Mouse (Mus musculus) large intestine, adult 2 months (tissue): ENCODE measurements around the gene Rps12-ps3. TPM values are rescaled to one million over a fixed set of nuclear protein-coding genes. Genes with fewer than 3 reads are reported as not detected.

Source experiments
- DNase-seq: peaks from one replicate; pipeline ENCODE4 v3.0.0-alpha.2; 2012; ENCODE audit warnings: low read depth, low spot score
- WGBS: fragments of 180-500 bp; shearing (Covaris S2); methylation state at CpG from one replicate; pipeline ENCODE4 v1.1.7; 2018; 5-methylcytosine and 5-hydroxymethylcytosine counted together
- polyA plus RNA-seq: library from polyadenylated mRNA; depleted of rRNA; stranded (reverse); fragments of >200 nt; gene quantifications from 2 replicates; pipeline ENCODE4 v1.2.3, GENCODE M21; 2012; rRNA removed

The Rps12-ps3 gene
- polyA plus RNA-seq, 1 experiment: 4,852 TPM

DNA sequence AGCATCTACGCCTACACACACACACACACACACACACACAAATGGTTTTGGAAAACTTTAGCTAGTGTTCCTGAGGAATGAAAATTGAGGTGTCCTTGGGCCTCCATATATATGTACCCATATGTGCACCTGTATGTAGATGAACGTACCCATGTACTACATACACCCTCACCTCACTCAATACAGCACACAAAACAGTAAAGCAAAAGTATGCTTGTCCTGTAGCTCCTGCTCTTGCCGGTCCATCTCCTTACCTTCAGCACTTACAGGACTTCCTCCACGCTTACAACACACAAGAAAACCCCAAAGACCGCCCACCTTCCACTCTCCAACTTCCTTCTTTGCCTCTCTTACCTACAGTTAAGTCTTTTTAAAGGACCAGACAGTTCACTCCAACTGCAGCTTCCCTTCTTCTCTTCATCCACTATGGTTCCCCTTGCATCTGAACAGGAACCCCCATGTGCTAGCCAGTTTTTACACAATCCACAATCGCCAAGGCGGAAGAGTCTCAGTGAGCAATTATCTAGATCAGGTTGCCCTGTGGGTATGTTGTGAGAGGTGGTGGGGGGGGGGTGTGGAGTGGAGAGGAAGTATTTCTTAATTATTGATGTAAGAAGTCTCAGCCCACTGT, 28.3 kb downstream of the Rps12-ps3 start:
- no peak for DNase-seq
- WGBS: 74% methylated on average over 7 of the region's 7 CpGs

DNA sequence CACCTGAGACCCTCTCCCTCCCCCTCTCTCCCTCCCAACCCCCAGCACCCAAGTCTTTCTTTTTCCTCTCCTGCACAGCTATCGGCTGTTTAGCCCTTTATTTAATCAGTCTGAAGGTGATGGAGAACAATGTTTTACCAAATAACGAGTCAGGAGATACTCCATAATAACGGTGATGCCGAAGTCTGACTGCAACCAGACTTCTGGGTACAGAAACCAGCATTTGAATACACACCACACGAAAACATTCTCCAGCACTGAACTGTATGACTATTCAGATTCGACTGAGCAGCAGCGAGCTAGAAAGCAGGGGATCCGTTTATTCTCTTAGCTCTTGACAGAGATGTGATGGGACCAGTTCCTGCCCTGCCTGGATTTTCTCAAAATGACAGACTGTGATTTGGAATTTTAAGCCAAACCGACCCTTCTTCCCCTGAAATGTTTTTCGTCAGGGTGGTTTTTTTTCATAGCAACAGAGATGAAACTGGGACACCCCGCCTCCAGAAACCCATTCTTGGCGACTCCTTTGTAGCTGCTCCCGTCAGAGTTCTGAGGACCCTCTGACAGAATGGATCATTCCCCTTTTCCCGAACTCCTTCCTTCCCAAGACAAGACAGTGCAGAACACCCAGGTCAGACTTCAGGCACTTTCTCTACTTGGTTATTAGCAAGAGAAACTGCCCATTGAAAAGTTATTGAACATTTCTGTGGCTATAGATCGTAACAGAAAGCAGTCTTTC, 29.2 kb downstream of the Rps12-ps3 start:
- DNase-seq: no peak
- WGBS: 63% methylated on average over 15 of the region's 15 CpGs

DNA sequence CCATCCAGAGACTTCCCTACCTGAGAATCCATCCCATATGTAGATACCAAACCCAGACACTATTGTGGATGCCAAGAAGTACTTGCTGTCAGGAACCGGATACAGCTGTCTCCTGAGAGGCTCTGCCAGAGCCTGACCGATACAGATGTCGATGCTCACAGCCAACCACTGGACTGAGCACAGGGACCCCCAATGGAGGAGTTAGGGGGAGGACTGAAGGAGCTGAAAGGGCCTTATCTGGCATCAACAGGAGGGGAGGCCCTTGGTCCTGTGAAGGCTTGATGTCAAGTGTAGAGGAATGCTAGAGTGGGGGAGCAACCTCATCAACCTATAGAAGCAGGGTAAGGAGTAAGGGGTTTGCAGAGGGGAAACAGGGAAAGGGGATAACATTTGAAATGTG, 30.7 kb downstream of the Rps12-ps3 start:
- WGBS: 61% methylated on average over 3 of the region's 3 CpGs
- no peak for DNase-seq

GRCm38 (mm10) chr19:59354906-59355305, 32.8 kb downstream of the Rps12-ps3 start:
- no peak for DNase-seq
- WGBS: 61% methylated on average over 2 of the region's 2 CpGs

DNA sequence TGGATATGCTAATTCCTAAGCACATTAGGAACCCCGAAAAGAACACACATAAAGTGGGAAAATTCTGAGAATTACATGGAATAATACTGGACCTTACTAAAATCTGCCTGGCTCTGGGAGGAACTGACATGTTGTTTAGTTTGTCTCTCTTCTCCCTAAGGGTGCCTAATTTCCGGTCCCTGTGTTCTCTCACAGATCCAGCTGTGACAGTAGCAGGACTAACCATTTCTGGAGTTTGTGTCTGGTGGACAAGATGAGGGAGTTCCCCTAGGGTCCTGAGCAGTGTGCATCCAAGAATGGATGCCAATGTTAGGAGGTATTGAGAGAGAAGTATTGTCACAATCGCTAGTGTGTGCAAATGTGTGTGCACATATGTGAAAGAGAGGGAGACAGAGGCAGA, 34.3 kb downstream of the Rps12-ps3 start:
- DNase-seq: no peak
- 85% methylated on average over 3 of the region's 3 CpGs for WGBS

- 81% methylated on average over 14 of the region's 14 CpGs for WGBS
- DNase-seq: no peak
Measured at GRCm38 (mm10) chr19:59356843-59357595, 34.9 kb downstream of the Rps12-ps3 start.

- 62% methylated on average over 4 of the region's 4 CpGs for WGBS
- DNase-seq: no peak
Measured at GRCm38 (mm10) chr19:59357878-59358277, 35.8 kb downstream of the Rps12-ps3 start.

GRCm38 (mm10) chr19:59359202-59359601, 37.1 kb downstream of the Rps12-ps3 start:
- DNase-seq: no peak
- 27% methylated on average over 4 of the region's 4 CpGs for WGBS

DNA sequence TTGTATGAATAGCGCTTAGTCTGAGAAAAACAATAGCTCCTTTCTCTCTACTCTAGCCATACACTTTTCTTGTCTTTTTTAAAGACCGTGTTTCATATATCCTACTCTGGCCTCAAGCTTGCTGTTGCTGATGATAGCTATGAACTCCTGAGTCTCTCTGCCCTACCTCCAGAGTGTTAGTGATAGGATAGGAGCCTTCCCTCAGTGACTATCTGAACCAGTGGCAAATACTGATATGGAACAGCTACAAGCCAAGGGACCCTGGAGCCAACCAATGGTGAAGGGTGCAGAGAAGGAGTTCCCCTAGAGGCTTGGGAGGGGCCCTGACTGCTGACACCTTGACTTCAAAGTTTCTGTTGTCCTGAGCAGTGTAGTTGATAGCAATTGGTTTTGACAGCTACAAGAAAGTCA, 38.4 kb downstream of the Rps12-ps3 start:
- 35% methylated on average over 2 of the region's 2 CpGs for WGBS
- DNase-seq: no peak

DNA sequence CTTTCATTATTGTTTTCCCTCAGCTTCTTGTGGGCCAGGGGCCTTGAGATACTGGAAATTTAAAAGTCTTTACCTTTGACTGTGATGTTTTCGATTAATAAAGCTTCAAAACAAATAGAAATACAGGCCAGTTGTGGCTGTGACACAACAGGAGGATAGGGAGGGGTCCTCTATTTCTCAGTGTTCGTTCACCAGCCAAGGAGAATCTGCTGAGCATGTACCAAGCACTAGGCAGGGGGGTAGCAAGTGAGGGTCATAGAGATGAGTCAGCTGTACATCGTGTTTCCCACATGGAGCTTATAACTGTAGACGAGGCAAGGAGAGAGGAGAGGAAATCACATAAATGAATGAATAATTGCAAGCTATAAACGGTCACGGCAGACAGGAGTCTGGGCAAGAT, 40.6 kb downstream of the Rps12-ps3 start:
- WGBS: 76% methylated on average over 6 of the region's 6 CpGs
- DNase-seq: no peak

DNA sequence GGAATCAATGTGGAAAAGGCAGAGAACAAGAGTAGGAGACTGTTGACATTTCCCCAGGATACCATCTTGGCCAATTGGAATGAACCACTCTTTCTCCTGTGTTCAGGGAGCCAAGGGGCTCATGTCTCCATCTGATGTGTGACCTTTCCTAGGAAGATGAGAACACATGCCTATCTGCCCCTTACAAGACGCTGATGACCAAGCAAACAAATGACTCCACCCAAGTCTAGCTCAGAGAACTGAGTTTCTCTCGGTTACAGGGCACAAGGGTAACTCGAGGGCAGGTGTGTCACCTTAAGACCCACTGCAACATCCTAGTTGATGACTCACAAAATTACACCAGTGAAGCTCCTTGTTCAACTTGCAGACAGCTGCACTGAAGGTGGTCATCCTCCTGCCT, 41.6 kb downstream of the Rps12-ps3 start:
- 44% methylated on average over 3 of the region's 3 CpGs for whole genome bisulfite sequencing
- DNase-seq: no peak

DNA sequence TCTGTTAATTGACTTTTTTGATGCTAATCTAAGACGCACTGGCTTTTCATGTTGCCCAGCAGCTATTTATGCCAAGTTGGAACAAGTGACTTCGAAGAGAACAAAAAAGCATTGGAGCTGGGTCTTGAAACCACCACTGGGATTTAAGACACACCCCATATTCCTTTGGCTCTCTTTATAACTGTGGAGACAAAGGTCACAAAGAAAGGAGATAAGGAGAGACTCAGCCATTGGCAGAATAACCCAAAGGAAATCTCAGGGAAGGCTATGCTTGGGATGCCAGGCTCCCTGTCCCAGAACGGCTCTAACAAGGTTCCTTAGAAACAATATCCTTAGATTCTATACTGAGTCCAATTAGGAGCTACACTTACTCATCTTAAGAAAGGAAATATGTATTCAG, 44.6 kb downstream of the Rps12-ps3 start:
- peak; percentile 80 for DNase-seq
- WGBS: 25% methylated on average over 3 of the region's 3 CpGs

GRCm38 (mm10) chr19:59367892-59368291, 45.8 kb downstream of the Rps12-ps3 start:
- no peak for DNase-seq
- WGBS: 28% methylated on average over 4 of the region's 4 CpGs

- 46% methylated on average over 4 of the region's 4 CpGs for WGBS
- no peak for DNase-seq
Measured at GRCm38 (mm10) chr19:59371016-59371415, 48.9 kb downstream of the Rps12-ps3 start.

Other genes with a start within 250 kb of the Rps12-ps3 start
- 4.1 and 5.5 TPM in 2 replicates for gene Shtn1, start 246.2 kb upstream of the Rps12-ps3 start, polyA plus RNA-seq
- not detected in 2 replicates for gene Vax1, start 152.2 kb upstream of the Rps12-ps3 start, polyA plus RNA-seq
- gene Kcnk18, start 103.1 kb upstream of the Rps12-ps3 start, polyA plus RNA-seq: not detected in 2 replicates
- 0.55 and 0.97 TPM in 2 replicates for gene Slc18a2, start 61.4 kb upstream of the Rps12-ps3 start, polyA plus RNA-seq
- 3.6 and 8.1 TPM in 2 replicates for gene Pdzd8, start 23.5 kb downstream of the Rps12-ps3 start, polyA plus RNA-seq
- not detected in 2 replicates for gene Emx2, start 136.1 kb downstream of the Rps12-ps3 start, polyA plus RNA-seq